Mouse (Mus musculus) liver, postnatal 0 days (tissue): ENCODE measurements around the gene Lpar2. TPM values are rescaled to one million over a fixed set of nuclear protein-coding genes. Genes with fewer than 3 reads are reported as not detected.

Experiments
- ATAC-seq: fragments of 200-750 bp; cut with Nextera tagmentation; 2 replicates; pipeline ENCODE4 v1.8.0; 2017; ENCODE audit warnings: mild to moderate bottlenecking, moderate library complexity
- DNase-seq: peaks from one replicate; pipeline ENCODE4 v3.0.0-alpha.2; 2016
- H3K27ac ChIP-seq: fragments of 300-500 bp; sonication (generic); 2 replicates; pipeline ENCODE4 v1.5.1; 2014; ENCODE audit warnings: antibody characterized with exemption, moderate library complexity, mild to moderate bottlenecking, low read depth
- H3K27me3 ChIP-seq: fragments of 300-500 bp; sonication (generic); 2 replicates; pipeline ENCODE4 v1.6.1; 2014; ENCODE audit warnings: low read length, control low read depth, mixed read lengths; ENCODE audit not compliant: insufficient read depth
- H3K36me3 ChIP-seq: fragments of 300-500 bp; sonication (generic); replicated peaks from 2 replicates; pipeline ENCODE4 v1.6.1; 2014; ENCODE audit warnings: mild to moderate bottlenecking, control low read depth, low read length, moderate library complexity, mixed read lengths; ENCODE audit not compliant: insufficient read depth
- H3K4me1 ChIP-seq: fragments of 300-500 bp; sonication (generic); 2 replicates; pipeline ENCODE4 v1.6.1; 2014; ENCODE audit warnings: antibody characterized with exemption, mild to moderate bottlenecking, control low read depth; ENCODE audit not compliant: insufficient read depth
- H3K4me2 ChIP-seq: fragments of 300-500 bp; sonication (generic); 2 replicates; pipeline ENCODE4 v1.6.1; 2014; ENCODE audit warnings: low read depth, mild to moderate bottlenecking, low read length, moderate library complexity, mixed read lengths
- H3K4me3 ChIP-seq: fragments of 300-500 bp; sonication (generic); 2 replicates; pipeline ENCODE4 v1.5.1; 2014; ENCODE audit warnings: low read depth, low read length
- H3K9ac ChIP-seq: fragments of 300-500 bp; sonication (generic); replicated peaks from 2 replicates; pipeline ENCODE4 v1.6.1; 2014; ENCODE audit warnings: mild to moderate bottlenecking, moderate library complexity
- H3K9me3 ChIP-seq: fragments of 300-500 bp; sonication (generic); 2 replicates; pipeline ENCODE4 v1.6.1; 2016; ENCODE audit warnings: mild to moderate bottlenecking, control low read depth, low read length, mixed read lengths
- CTCF ChIP-seq: sonication (generic); IDR thresholded peaks from 2 replicates; pipeline ENCODE4 v1.5.1; 2016; ENCODE audit warnings: antibody characterized with exemption, low read depth
- EP300 ChIP-seq: IDR thresholded peaks from 2 replicates; pipeline ENCODE4 v1.6.1; 2016; ENCODE audit warnings: antibody characterized with exemption, low read depth, mild to moderate bottlenecking
- WGBS: fragments of 180-500 bp; shearing (Covaris S2); extraction: QIAGEN DNeasy Blood & Tissue Kit; methylation state at CpG from one replicate; pipeline ENCODE4 v1.1.7; 2014; ENCODE audit not compliant: insufficient replicate concordance; 5-methylcytosine and 5-hydroxymethylcytosine counted together
- polyA plus RNA-seq: library from polyadenylated mRNA; unstranded; fragments of >200 nt; fragmentation: Nextera tagmentation; extraction: Ambion mirVana; gene quantifications from 2 replicates; pipeline ENCODE4 v1.2.1, GENCODE M21; 2015

The Lpar2 gene
- polyA plus RNA-seq, 1 experiment from 2014 or later: 0.05 TPM

- DNase-seq: no peak
- Histone ChIP-seq H3K36me3 (no peaks in the 10 kb centered on the region), H3K4me2 (no peak overlapping the region), H3K4me3 (no peak overlapping the region), H3K9ac (no peak overlapping the region), H3K9me3 (0 out of 2 replicates have a peak, but pooled peaks cover 2% of the 10 kb centered on the region), H3K4me1 (peaks cover 6% of the 10 kb centered on the region), H3K27ac (no peak overlapping the region), H3K27me3 (peaks cover 36% of the 10 kb centered on the region)
- TF ChIP-seq CTCF (no peak), EP300 (no peak)
- WGBS: 67% methylated on average over 10 of the region's 10 CpGs
- no peak for ATAC-seq
Measured at GRCm38 (mm10) chr8:69876967-69877366, 54.7 kb downstream of the Lpar2 start.

GRCm38 (mm10) chr8:69877396-69877795 lies 55.2 kb downstream of the Lpar2 start:
- WGBS: 82% methylated on average over 4 of the region's 4 CpGs
- no peak for ATAC-seq
- peaks cover 40% of the 10 kb centered on the region for H3K27me3 ChIP-seq

GRCm38 (mm10) chr8:69877992-69878391 lies 55.8 kb downstream of the Lpar2 start:
- no peak overlapping the region for H3K4me2 ChIP-seq
- H3K27me3 ChIP-seq: peaks cover 46% of the 10 kb centered on the region

More at GRCm38 (mm10) chr8:69877396-69877795, 55.2 kb downstream of the Lpar2 start:
- Histone ChIP-seq H3K27ac (no peak overlapping the region), H3K9me3 (0 out of 2 replicates have a peak, but pooled peaks cover 2% of the 10 kb centered on the region), H3K9ac (no peak overlapping the region), H3K36me3 (no peaks in the 10 kb centered on the region), H3K4me1 (peaks cover 10% of the 10 kb centered on the region), H3K4me2 (no peak overlapping the region), H3K4me3 (no peak overlapping the region)
- TF ChIP-seq CTCF (no peak), EP300 (no peak)
- DNase-seq: no peak

GRCm38 (mm10) chr8:69879678-69880077 lies 57.4 kb downstream of the Lpar2 start:
- 51% methylated on average over 8 of the region's 8 CpGs for WGBS
- Histone ChIP-seq H3K9ac (no peak overlapping the region), H3K9me3 (0 out of 2 replicates have a peak, but pooled peaks cover 2% of the 10 kb centered on the region), H3K27ac (no peak overlapping the region), H3K4me2 (no peak overlapping the region), H3K27me3 (peaks cover 63% of the 10 kb centered on the region), H3K4me1 (peaks cover 12% of the 10 kb centered on the region), H3K4me3 (no peak overlapping the region), H3K36me3 (no peaks in the 10 kb centered on the region)
- no peak for ATAC-seq
- TF ChIP-seq CTCF (no peak), EP300 (no peak)
- no peak for DNase-seq

More at GRCm38 (mm10) chr8:69877992-69878391, 55.8 kb downstream of the Lpar2 start:
- H3K9ac ChIP-seq: no peak overlapping the region
- TF ChIP-seq CTCF (no peak), EP300 (no peak)
- no peaks in the 10 kb centered on the region for H3K36me3 ChIP-seq
- H3K4me1 ChIP-seq: peaks cover 12% of the 10 kb centered on the region
- ATAC-seq (no peak), DNase-seq (no peak)
- no peak overlapping the region for H3K4me3 ChIP-seq
- WGBS: 50% methylated on average over 3 of the region's 3 CpGs
- no peak overlapping the region for H3K27ac ChIP-seq
- 0 out of 2 replicates have a peak, but pooled peaks cover 2% of the 10 kb centered on the region for H3K9me3 ChIP-seq

Other genes with a start within 250 kb of the Lpar2 start
- gene Zfp868, start 196.9 kb upstream of the Lpar2 start, polyA plus RNA-seq: 4.5 and 4.6 TPM in 2 replicates
- gene Zfp964, start 167.9 kb upstream of the Lpar2 start, polyA plus RNA-seq: 0.28 and 0.32 TPM in 2 replicates
- 6.8 and 7.9 TPM in 2 replicates for gene Zfp869, start 111.7 kb upstream of the Lpar2 start, polyA plus RNA-seq
- 2.1 and 2.3 TPM in 2 replicates for gene Zfp963, start 72.5 kb upstream of the Lpar2 start, polyA plus RNA-seq
- 0.18 and 0.86 TPM in 2 replicates for gene Gm20422, start 47.5 kb upstream of the Lpar2 start, polyA plus RNA-seq
- 12.9 and 13.8 TPM in 2 replicates for gene Atp13a1, start 31.3 kb upstream of the Lpar2 start, polyA plus RNA-seq
- 3.6 and 4.6 TPM in 2 replicates for gene Zfp866, start 31.3 kb upstream of the Lpar2 start, polyA plus RNA-seq
- gene Gmip, start 13.8 kb upstream of the Lpar2 start, polyA plus RNA-seq: 6.2 and 7.4 TPM in 2 replicates
- gene Pbx4, start 10.1 kb downstream of the Lpar2 start, polyA plus RNA-seq: 2.3 and 2.7 TPM in 2 replicates
- gene Cilp2, start 65.3 kb downstream of the Lpar2 start, polyA plus RNA-seq: 0.02 TPM in 1 of 2 replicates, not detected in the other
- 1.3 and 1.7 TPM in 2 replicates for gene Tssk6, start 79.8 kb downstream of the Lpar2 start, polyA plus RNA-seq
- gene Ndufa13, start 80.1 kb downstream of the Lpar2 start, polyA plus RNA-seq: 152 TPM in 2 replicates
- 0.72 and 0.89 TPM in 2 replicates for gene Yjefn3, start 80.3 kb downstream of the Lpar2 start, polyA plus RNA-seq
- gene Gatad2a, start 174.0 kb downstream of the Lpar2 start, polyA plus RNA-seq: 19.5 and 20.7 TPM in 2 replicates
- gene Mau2, start 220.3 kb downstream of the Lpar2 start, polyA plus RNA-seq: 11.1 and 12.2 TPM in 2 replicates
- gene Sugp1, start 220.4 kb downstream of the Lpar2 start, polyA plus RNA-seq: 11.7 and 11.8 TPM in 2 replicates